Mouse (Mus musculus): ENCODE data around the gene Slc7a1. TPM values are rescaled to one million over a fixed set of nuclear protein-coding genes. Genes with fewer than 3 reads are reported as not detected.

Gene Slc7a1
- polyA plus RNA-seq, 1 experiment from 2014 or later, result 26.9 TPM

Other genes starting within 250 kb of the Slc7a1 start
- gene Ubl3, start 152.9 kb upstream of the Slc7a1 start, polyA plus RNA-seq (2015; fragmentation: Nextera tagmentation; extraction: Ambion mirVana), result 55.3 and 69.1 TPM in 2 replicates